Mouse (Mus musculus) adrenal gland, postnatal 25 days (tissue): ENCODE measurements at regions not wholly inside any gene's neighbourhood (a gene's known extent, or its start where the extent isn't known, plus 50 kb on each side); places are given as distances from the start of the nearest gene placed in this dataset.

Source experiments
- DNase-seq: peaks from one replicate; pipeline ENCODE4 v3.0.0; 2021; ENCODE audit warnings: mixed read lengths

- DNase-seq = no peak
These were observed 56.6 kb upstream of the Rpl38 start for GRCm38 (mm10) chr11:114611690-114612089.

GRCm38 (mm10) chr11:114608009-114608408 is 60.3 kb upstream of the Rpl38 start:
- DNase-seq = no peak

- DNase-seq = no peak
These were observed 65.2 kb upstream of the Rpl38 start for GRCm38 (mm10) chr11:114603108-114603507.

- DNase-seq = no peak
These were observed 71.1 kb upstream of the Rpl38 start for GRCm38 (mm10) chr11:114597225-114597624.

GRCm38 (mm10) chr11:114592961-114593360 is 75.4 kb upstream of the Rpl38 start:
- no peak for DNase-seq

GRCm38 (mm10) chr11:114588554-114588953 is 79.8 kb upstream of the Rpl38 start:
- no peak for DNase-seq

GRCm38 (mm10) chr11:114587986-114588385 is 80.3 kb upstream of the Rpl38 start:
- DNase-seq = no peak

- no peak for DNase-seq
These were observed 81.9 kb upstream of the Rpl38 start for GRCm38 (mm10) chr11:114586400-114586799.

GRCm38 (mm10) chr11:114584804-114585203 is 83.5 kb upstream of the Rpl38 start:
- DNase-seq = no peak

- no peak for DNase-seq
These were observed 84.2 kb upstream of the Rpl38 start for GRCm38 (mm10) chr11:114584146-114584545.

- no peak for DNase-seq
These were observed 88.3 kb upstream of the Rpl38 start for GRCm38 (mm10) chr11:114579986-114580385.

- DNase-seq = no peak
These were observed 89.8 kb upstream of the Rpl38 start for GRCm38 (mm10) chr11:114578551-114578950.

GRCm38 (mm10) chr11:114576803-114577202 is 91.5 kb upstream of the Rpl38 start:
- DNase-seq = no peak

- DNase-seq = no peak
These were observed 97.0 kb upstream of the Rpl38 start for GRCm38 (mm10) chr11:114571144-114571869.

GRCm38 (mm10) chr11:114570076-114570475 is 98.2 kb upstream of the Rpl38 start:
- no peak for DNase-seq

GRCm38 (mm10) chr11:114567814-114568800 is 100.2 kb upstream of the Rpl38 start:
- no peak for DNase-seq

GRCm38 (mm10) chr11:114567045-114567780 is 101.1 kb upstream of the Rpl38 start:
- DNase-seq = no peak

GRCm38 (mm10) chr11:114564949-114565348 is 103.4 kb upstream of the Rpl38 start:
- no peak for DNase-seq

GRCm38 (mm10) chr11:114563172-114563571 is 105.2 kb upstream of the Rpl38 start:
- no peak for DNase-seq

GRCm38 (mm10) chr11:114554576-114554975 is 113.7 kb upstream of the Rpl38 start:
- no peak for DNase-seq

GRCm38 (mm10) chr11:114553992-114554391 is 114.3 kb upstream of the Rpl38 start:
- no peak for DNase-seq

- DNase-seq = no peak
These were observed 116.1 kb upstream of the Rpl38 start for GRCm38 (mm10) chr11:114552176-114552575.

GRCm38 (mm10) chr11:114551262-114551661 is 117.1 kb upstream of the Rpl38 start:
- no peak for DNase-seq
